Mouse (Mus musculus): ENCODE measurements at regions not wholly inside any gene's neighbourhood (a gene's known extent, or its start where the extent isn't known, plus 50 kb on each side); places are given as distances from the start of the nearest gene placed in this dataset.

GRCm38 (mm10) chr11:18714400-18714799, 304.4 kb downstream of the Meis1 start:
- no peak overlapping the region for H3K27ac ChIP-seq (replicated peaks)
- H3K4me1 ChIP-seq (replicated peaks): peaks cover 26% of the 10 kb centered on the region
- H3K36me3 ChIP-seq: no peaks in the 10 kb centered on the region
- H3K9me3 ChIP-seq: no peaks in the 10 kb centered on the region
- H3K4me3 ChIP-seq: no peak overlapping the region
- ATAC-seq (ENCODE audit: low read depth): no peak
- H3K27me3 ChIP-seq: no peaks in the 10 kb centered on the region
- no peak overlapping the region for H3K9ac ChIP-seq
- no peak overlapping the region for H3K4me2 ChIP-seq
- 33% methylated on average over 5 of the region's 5 CpGs for WGBS

GRCm38 (mm10) chr11:18712642-18713053, 306.1 kb downstream of the Meis1 start:
- Histone ChIP-seq H3K27me3 (no peaks in the 10 kb centered on the region), H3K9me3 (no peaks in the 10 kb centered on the region), H3K4me3 (no peak overlapping the region), H3K27ac (replicated peaks) (no peak overlapping the region), H3K9ac (no peak overlapping the region), H3K4me1 (replicated peaks) (peaks cover 26% of the 10 kb centered on the region), H3K4me2 (no peak overlapping the region), H3K36me3 (no peaks in the 10 kb centered on the region)
- WGBS: 37% methylated on average over 10 of the region's 10 CpGs
- ATAC-seq (ENCODE audit: low read depth): no peak

GRCm38 (mm10) chr11:18709628-18710027, 309.2 kb downstream of the Meis1 start:
- H3K9ac ChIP-seq: no peak overlapping the region
- peaks cover 13% of the 10 kb centered on the region for H3K4me1 ChIP-seq (replicated peaks)
- no peak overlapping the region for H3K4me3 ChIP-seq
- H3K4me2 ChIP-seq: no peak overlapping the region
- H3K9me3 ChIP-seq: no peaks in the 10 kb centered on the region
- no peak overlapping the region for H3K27ac ChIP-seq (replicated peaks)
- ATAC-seq (ENCODE audit: low read depth): no peak
- H3K27me3 ChIP-seq: no peaks in the 10 kb centered on the region
- 80% methylated on average over 3 of the region's 3 CpGs for WGBS
- no peaks in the 10 kb centered on the region for H3K36me3 ChIP-seq

GRCm38 (mm10) chr11:18681593-18681992, 337.2 kb downstream of the Meis1 start:
- WGBS: 76% methylated on average over 6 of the region's 6 CpGs
- Histone ChIP-seq H3K27me3 (no peaks in the 10 kb centered on the region), H3K4me2 (no peak overlapping the region), H3K4me3 (no peak overlapping the region), H3K27ac (replicated peaks) (no peak overlapping the region), H3K9ac (no peak overlapping the region), H3K4me1 (replicated peaks) (no peaks in the 10 kb centered on the region), H3K36me3 (no peaks in the 10 kb centered on the region), H3K9me3 (no peaks in the 10 kb centered on the region)
- no peak for ATAC-seq (ENCODE audit: low read depth)

GRCm38 (mm10) chr11:18676876-18677275, 341.9 kb downstream of the Meis1 start:
- WGBS: 91% methylated on average over 2 of the region's 2 CpGs
- Histone ChIP-seq H3K27me3 (no peaks in the 10 kb centered on the region), H3K9ac (no peak overlapping the region), H3K9me3 (0 out of 2 replicates have a peak, but pooled peaks cover 3% of the 10 kb centered on the region), H3K36me3 (no peaks in the 10 kb centered on the region), H3K4me1 (replicated peaks) (no peaks in the 10 kb centered on the region), H3K4me2 (no peak overlapping the region), H3K27ac (replicated peaks) (no peak overlapping the region), H3K4me3 (no peak overlapping the region)
- no peak for ATAC-seq (ENCODE audit: low read depth)

GRCm38 (mm10) chr11:18670967-18671366, 347.8 kb downstream of the Meis1 start:
- WGBS: 94% methylated on average over 2 of the region's 2 CpGs
- no peaks in the 10 kb centered on the region for H3K36me3 ChIP-seq
- no peaks in the 10 kb centered on the region for H3K4me1 ChIP-seq (replicated peaks)
- H3K9ac ChIP-seq: no peak overlapping the region
- H3K4me2 ChIP-seq: no peak overlapping the region
- H3K4me3 ChIP-seq: no peak overlapping the region
- no peaks in the 10 kb centered on the region for H3K27me3 ChIP-seq
- H3K27ac ChIP-seq (replicated peaks): no peak overlapping the region
- 0 out of 2 replicates have a peak, but pooled peaks cover 3% of the 10 kb centered on the region for H3K9me3 ChIP-seq
- ATAC-seq (ENCODE audit: low read depth): no peak

- WGBS: 45% methylated on average over 2 of the region's 2 CpGs
These were observed 349.5 kb downstream of the Meis1 start for GRCm38 (mm10) chr11:18669322-18669721.

GRCm38 (mm10) chr11:18656358-18656757, 362.4 kb downstream of the Meis1 start:
- H3K4me1 ChIP-seq (replicated peaks): no peaks in the 10 kb centered on the region
- no peaks in the 10 kb centered on the region for H3K9me3 ChIP-seq

More at GRCm38 (mm10) chr11:18669322-18669721, 349.5 kb downstream of the Meis1 start:
- no peaks in the 10 kb centered on the region for H3K36me3 ChIP-seq
- no peaks in the 10 kb centered on the region for H3K4me1 ChIP-seq (replicated peaks)
- no peak overlapping the region for H3K27ac ChIP-seq (replicated peaks)
- no peak for ATAC-seq (ENCODE audit: low read depth)
- H3K9ac ChIP-seq: no peak overlapping the region
- no peaks in the 10 kb centered on the region for H3K27me3 ChIP-seq
- H3K4me2 ChIP-seq: no peak overlapping the region
- 0 out of 2 replicates have a peak, but pooled peaks cover 3% of the 10 kb centered on the region for H3K9me3 ChIP-seq
- no peak overlapping the region for H3K4me3 ChIP-seq

GRCm38 (mm10) chr11:18631975-18632773, 386.6 kb downstream of the Meis1 start:
- WGBS: 31% methylated on average over 5 of the region's 5 CpGs
- Histone ChIP-seq H3K27me3 (no peaks in the 10 kb centered on the region), H3K36me3 (no peaks in the 10 kb centered on the region), H3K9ac (no peak overlapping the region), H3K4me2 (no peak overlapping the region), H3K4me1 (replicated peaks) (peaks cover 10% of the 10 kb centered on the region), H3K4me3 (no peak overlapping the region), H3K27ac (replicated peaks) (no peak overlapping the region), H3K9me3 (no peaks in the 10 kb centered on the region)
- peak; percentile 86 for ATAC-seq (ENCODE audit: low read depth)

More at GRCm38 (mm10) chr11:18656358-18656757, 362.4 kb downstream of the Meis1 start:
- H3K9ac ChIP-seq: no peak overlapping the region
- WGBS: 50% methylated on average over 1 of the region's 1 CpGs
- ATAC-seq (ENCODE audit: low read depth): no peak
- no peak overlapping the region for H3K27ac ChIP-seq (replicated peaks)
- no peaks in the 10 kb centered on the region for H3K27me3 ChIP-seq
- no peak overlapping the region for H3K4me2 ChIP-seq
- no peak overlapping the region for H3K4me3 ChIP-seq
- H3K36me3 ChIP-seq: no peaks in the 10 kb centered on the region

- Histone ChIP-seq H3K27ac (replicated peaks) (no peak overlapping the region), H3K36me3 (no peaks in the 10 kb centered on the region), H3K4me2 (no peak overlapping the region), H3K4me1 (replicated peaks) (peaks cover 10% of the 10 kb centered on the region), H3K4me3 (no peak overlapping the region), H3K9me3 (no peaks in the 10 kb centered on the region), H3K27me3 (no peaks in the 10 kb centered on the region), H3K9ac (no peak overlapping the region)
- 91% methylated on average over 7 of the region's 7 CpGs for WGBS
- ATAC-seq (ENCODE audit: low read depth): no peak
These were observed 387.2 kb downstream of the Meis1 start for GRCm38 (mm10) chr11:18631570-18631969.

- H3K9me3 ChIP-seq: no peaks in the 10 kb centered on the region
- no peaks in the 10 kb centered on the region for H3K27me3 ChIP-seq
- H3K4me2 ChIP-seq: no peak overlapping the region
- H3K27ac ChIP-seq (replicated peaks): no peak overlapping the region
- H3K36me3 ChIP-seq: no peaks in the 10 kb centered on the region
- H3K9ac ChIP-seq: no peak overlapping the region
- WGBS: 24% methylated on average over 3 of the region's 3 CpGs
- ATAC-seq (ENCODE audit: low read depth): no peak
- H3K4me1 ChIP-seq (replicated peaks): peaks cover 9% of the 10 kb centered on the region
- H3K4me3 ChIP-seq: no peak overlapping the region
These were observed 397.0 kb downstream of the Meis1 start for GRCm38 (mm10) chr11:18621777-18622176.

GRCm38 (mm10) chr11:18604836-18605235, 413.9 kb downstream of the Meis1 start:
- Histone ChIP-seq H3K9ac (no peak overlapping the region), H3K4me3 (no peak overlapping the region), H3K9me3 (no peaks in the 10 kb centered on the region), H3K27me3 (no peaks in the 10 kb centered on the region), H3K36me3 (no peaks in the 10 kb centered on the region), H3K4me1 (replicated peaks) (peaks cover 8% of the 10 kb centered on the region), H3K27ac (replicated peaks) (no peak overlapping the region), H3K4me2 (no peak overlapping the region)
- WGBS: 19% methylated on average over 6 of the region's 6 CpGs
- ATAC-seq (ENCODE audit: low read depth): no peak
